Mouse (Mus musculus) small intestine, adult 2 months (tissue): ENCODE data around the gene A730049H05Rik.

ENCODE experiments used
- CTCF ChIP-seq: fragments of 200-500 bp; IDR thresholded peaks from 2 replicates; pipeline ENCODE4 v1.5.1; 2012; ENCODE audit warnings: low read depth, mild to moderate bottlenecking, control low read depth, inconsistent platforms, low read length, moderate library complexity, mixed read lengths; ENCODE audit not compliant: insufficient replicate concordance, insufficient read length; ENCODE audit errors: extremely low read depth
- POLR2A ChIP-seq: fragments of 200-500 bp; IDR thresholded peaks from 2 replicates; pipeline ENCODE4 v1.6.1; 2012; ENCODE audit warnings: low read depth, mild to moderate bottlenecking, control low read depth, inconsistent platforms, low read length, moderate library complexity

GRCm38 (mm10) chr6:92862599-92862998 is 46.3 kb downstream of the A730049H05Rik start:
- TF ChIP-seq CTCF (no peak), POLR2A (no peak)
